Mouse (Mus musculus): ENCODE measurements around the gene Cdc14b. TPM values are rescaled to one million over a fixed set of nuclear protein-coding genes. Genes with fewer than 3 reads are reported as not detected.
A peak's percentile ranks its signal among the peaks of the same experiment; 100 is the strongest.
"Not testable (repeated sequence)": the region's sequence is repeated elsewhere in the genome, so short reads cannot be mapped to it uniquely, and the experiment has no call there.

Gene Cdc14b
- total RNA-seq, 2 experiments from 2014 or later, result 0.51 to 1.2 TPM

DNA sequence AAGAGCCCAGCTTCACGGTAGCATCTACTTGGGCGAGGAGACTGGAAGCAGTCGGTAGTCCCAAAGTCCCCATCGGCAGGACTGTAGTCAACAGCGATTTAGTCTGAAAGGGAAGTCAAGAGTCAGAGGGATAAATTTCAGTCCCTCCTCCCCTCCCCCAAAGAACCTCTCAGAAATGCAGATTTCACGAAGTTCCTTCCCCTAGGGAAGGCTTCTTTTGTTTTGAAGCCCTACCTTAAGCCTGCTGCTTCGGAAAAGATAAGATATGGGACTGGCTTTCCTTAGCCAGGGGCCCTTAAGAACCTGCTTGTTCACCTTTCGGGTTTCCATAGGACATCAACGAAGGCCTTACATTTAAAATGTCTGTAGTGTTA lies 651 bp upstream of the Cdc14b start:
- no peak for ATAC-seq (replicated peaks; ENCODE audit: low FRiP score, poor library complexity, severe bottlenecking)

DNA sequence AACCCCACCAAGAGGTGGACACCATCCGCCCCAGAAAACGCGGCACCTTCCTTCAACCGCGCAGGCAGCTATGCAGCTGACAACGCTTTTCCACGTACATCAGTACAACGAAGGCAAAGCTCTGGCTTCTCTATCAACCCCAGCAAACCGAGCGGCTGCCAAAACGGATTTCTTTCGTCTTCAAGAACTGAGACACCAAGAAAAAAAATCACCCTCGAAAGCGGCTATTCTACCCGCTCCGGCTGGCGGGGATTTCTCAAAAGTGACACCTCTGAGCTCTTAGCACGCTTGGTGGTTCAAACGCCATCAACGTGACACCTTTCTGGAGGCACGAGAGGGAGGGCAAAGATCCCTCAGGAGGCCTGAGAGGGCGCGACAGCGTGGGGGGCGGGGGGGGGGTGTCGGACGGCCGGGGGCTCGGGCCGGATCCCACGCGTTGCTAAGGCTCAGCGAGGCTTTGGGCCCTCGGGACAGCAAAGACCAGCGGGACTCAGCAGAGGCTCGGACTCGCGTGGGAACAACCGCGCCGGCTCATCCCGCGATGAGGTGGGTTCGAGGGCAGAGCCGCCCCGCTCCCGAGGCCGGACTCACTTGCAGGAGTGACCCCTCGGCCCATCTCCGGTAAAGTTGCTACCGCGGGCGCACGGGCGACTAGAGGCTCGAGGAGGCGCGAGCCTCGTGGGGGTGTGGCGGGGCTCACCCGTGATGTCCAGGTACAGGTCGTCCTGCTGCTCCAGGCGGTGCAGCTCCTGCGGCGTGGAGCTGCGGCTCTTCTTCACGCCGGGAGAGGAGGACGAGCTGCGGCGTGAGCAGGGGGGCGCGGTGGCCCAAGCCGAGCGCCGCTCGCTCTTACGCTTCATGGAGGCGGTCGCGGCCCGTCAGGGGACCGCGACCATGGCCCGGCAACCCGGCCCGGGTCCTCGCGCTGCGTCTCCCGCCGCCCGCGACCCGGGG lies 922 bp downstream of the Cdc14b start:
- no peak for ATAC-seq (replicated peaks; ENCODE audit: low FRiP score, poor library complexity, severe bottlenecking)

DNA sequence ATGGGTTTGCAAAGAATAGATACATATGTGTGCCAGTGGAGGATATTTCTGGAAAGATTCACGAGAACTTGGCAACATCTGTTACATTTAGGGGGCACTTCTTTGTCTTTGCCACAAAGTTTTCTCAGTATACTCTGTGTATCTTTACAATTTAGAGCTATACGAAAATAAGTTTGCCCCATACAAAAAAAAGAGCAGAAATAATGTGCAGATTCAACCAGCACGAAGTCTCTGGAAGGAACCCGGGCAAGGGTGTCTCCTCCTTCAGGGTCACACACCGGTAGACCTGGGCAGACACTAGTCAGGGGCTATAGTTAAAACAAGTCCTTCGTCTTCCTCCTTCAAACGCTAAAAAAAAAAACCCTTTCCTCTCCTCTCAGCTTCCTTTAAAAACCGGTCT lies 1.7 kb downstream of the Cdc14b start:
- no peak for ATAC-seq (replicated peaks; ENCODE audit: low FRiP score, poor library complexity, severe bottlenecking)

DNA sequence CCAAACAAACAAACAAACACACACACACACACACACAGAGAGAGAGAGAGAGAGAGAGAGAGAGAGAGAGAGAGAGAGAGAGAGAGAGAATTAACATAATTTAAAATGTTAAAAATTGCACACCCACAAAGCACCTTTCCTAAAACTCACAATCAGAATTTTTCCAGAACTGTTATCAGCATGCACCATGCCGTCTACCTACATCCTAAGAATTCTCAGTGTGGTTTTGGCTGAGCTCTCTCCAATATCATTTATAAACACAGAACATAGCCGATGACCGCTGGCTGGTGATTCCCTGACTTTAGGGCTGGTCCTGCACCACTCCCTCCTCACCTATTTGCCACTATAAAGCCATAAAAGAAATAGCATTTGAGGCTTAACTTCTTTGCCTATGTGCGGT lies 6.7 kb downstream of the Cdc14b start:
- no peak for ATAC-seq (replicated peaks; ENCODE audit: low FRiP score, poor library complexity, severe bottlenecking)

DNA sequence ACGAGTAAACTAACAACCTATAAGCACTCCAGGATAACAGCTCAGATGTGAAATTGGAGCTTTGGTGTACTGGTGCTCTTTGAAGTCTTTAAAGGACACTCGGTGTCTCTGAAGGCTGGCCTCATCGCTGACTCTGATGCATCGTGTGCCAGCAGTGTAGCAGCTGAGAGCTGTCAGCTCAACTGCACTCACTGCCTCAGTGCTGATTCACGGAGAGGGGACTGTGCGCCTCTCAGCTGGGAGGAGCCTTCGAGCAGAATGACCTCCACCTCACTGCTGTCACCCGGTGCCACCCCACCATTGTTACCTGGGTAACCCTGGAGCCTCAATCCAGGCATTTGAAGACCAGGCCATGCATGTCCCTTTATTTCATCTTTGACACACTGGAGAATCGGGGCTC lies 7.9 kb downstream of the Cdc14b start:
- ATAC-seq (replicated peaks; ENCODE audit: low FRiP score, poor library complexity, severe bottlenecking), result no peak

DNA sequence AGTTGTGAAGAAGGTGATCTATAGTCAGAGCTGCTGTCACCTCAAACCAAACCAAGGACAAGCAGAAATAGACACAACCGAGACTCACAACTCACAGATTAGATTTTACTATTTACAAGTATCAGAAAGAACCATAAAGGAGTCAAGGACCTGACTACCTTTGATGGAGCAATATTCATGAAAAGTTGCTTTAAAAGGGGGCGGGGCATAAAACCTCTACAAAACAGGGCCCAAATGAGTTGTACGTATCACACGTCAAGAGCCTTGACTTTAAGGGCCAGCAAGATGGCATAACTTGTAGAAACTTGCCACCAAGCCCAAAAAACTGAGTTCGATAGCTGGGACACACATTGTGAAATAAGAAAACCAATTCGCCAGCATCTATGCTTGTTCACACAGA lies 10.5 kb downstream of the Cdc14b start:
- ATAC-seq (replicated peaks; ENCODE audit: low FRiP score, poor library complexity, severe bottlenecking), result no peak

DNA sequence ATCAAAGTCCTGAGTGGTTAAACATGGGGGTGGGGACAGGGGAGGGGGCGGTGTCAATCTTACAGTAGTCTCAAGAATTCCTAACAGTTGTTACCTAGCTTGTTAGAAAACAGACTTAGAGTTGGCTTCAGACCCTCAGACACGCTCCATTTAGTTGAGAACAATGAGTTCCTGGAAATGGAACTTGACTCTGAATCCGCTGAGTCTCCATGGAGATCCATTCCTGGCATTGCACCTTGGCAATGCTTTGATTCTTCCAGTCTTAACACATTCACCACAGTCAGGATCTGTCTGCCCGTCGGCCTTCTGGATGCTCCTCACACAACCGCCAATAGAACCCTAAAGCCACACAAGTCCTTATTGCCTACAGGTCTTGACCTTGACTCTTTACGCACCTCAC lies 15.2 kb downstream of the Cdc14b start:
- no peak for ATAC-seq (replicated peaks; ENCODE audit: low FRiP score, poor library complexity, severe bottlenecking)

DNA sequence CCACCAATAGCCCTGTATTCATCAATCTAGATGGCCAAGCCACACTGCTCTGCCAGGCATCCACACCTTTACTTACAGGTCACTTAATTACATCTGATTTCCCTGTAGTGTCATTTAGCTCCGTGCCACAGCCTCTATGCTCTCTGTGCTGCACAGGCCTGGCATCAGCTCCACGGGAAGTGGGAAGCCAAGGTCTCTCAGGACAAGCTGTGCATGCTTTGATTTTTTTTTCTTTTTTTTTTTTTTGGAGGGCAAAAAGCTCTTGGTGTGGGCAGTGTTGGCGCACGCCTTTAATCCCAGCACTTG lies 16.6 kb downstream of the Cdc14b start:
- ATAC-seq (replicated peaks; ENCODE audit: low FRiP score, poor library complexity, severe bottlenecking), result no peak

DNA sequence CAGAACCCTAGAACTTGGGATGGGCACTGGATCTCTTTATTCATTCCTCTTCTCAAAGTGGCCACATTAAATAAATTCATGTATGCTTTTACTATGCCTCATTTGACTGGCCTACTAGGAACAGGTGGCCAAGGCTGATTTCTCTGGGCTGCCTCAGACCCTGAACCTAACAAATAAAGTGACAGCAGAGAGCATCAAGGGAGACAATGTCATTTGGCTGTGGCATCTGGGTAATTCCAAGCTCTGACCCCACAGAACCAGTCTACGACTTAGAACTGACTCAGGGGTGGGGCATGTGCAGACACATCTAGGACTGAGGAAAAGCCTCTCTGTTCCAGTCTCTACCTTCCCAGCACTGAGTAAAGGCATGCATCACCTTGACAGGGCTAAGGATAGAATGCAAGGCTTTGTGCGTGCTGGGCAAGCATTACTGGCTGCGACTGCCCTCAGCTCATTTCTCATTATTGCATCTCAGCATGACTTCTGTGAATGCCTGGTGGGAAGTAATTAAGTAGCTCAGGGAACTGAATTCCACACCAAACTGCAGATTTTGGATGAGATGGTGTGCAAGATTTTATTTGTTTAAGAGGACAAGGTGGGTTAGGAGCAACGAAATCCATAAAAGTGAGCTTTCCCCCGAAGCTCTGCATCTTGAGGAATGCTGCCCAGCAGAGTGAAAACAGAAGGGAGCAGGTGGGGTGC lies 17.1 kb downstream of the Cdc14b start:
- no peak for ATAC-seq (replicated peaks; ENCODE audit: low FRiP score, poor library complexity, severe bottlenecking)

DNA sequence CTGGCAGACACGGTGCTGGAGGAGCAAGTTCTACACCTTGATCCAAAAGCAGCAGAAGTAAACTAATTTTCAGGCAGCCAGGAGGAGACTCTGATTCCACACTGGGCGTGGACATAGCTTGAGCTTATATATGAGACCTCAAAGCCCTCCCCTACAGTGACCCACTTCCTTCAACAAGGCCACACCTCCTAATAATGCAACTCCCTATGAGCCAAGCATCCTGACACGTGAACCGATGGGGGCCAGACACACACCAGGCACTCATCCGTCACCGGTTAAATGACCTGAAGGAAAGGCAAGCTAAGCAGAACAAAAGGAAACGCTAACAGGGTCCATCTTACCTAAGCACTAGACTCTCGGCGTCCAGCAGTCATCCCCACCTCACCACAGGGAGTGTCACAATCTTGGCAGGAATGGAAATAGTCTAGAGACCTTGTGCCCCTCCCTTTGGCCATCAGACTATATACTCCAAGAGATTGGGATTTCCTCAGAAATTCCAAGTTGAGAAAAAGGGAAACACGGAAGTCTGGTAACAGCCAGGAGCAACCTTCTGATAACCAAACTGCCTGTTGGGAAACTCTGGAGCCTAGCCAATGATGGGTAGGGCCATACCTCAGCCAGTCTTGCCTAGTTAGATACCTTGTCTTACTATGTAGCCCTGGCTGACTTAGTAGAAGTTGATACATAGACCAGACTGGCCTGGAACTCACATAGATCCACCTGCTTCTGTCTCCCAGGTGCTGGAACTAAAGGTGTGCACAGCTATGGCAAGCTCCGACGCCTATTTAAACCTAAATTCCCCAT lies 17.9 kb downstream of the Cdc14b start:
- ATAC-seq (replicated peaks; ENCODE audit: low FRiP score, poor library complexity, severe bottlenecking), result no peak

DNA sequence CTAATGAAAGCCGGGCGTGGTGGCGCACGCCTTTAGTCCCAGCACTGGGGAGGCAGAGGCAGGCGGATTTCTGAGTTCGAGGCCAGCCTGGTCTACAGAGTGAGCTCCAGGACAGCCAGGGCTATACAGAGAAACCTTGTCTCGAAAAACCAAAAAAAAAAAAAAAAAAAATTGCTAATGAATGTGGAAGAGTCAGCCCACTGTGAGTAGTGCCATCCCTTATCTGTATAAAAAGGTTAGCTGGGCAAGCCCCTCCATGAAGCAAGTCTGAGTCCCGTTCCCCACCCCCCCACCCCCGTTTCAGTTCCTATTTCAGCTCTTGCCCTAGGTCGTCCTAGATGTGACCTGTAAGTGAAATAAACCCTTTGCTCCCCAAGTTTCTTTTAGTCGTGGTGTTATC lies 20.9 kb downstream of the Cdc14b start:
- ATAC-seq (replicated peaks; ENCODE audit: low FRiP score, poor library complexity, severe bottlenecking), result not testable (repeated sequence)

DNA sequence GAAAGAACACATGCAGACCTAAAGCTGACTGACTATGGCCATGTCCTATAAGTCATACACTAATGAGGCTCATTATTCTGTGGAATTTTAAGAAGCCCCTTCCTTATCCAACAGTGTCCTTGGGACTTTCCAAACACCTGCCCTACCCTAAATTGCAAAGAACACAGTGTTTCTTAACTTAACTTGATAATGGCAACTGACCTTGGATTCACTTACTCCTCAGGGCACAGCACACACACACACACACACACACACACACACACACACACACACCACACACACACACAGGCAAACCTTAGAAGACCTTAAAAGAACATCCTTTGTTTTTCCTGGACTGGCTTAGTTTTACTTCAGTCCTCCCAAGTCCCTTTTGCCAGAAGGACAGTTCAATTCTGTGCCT lies 21.4 kb downstream of the Cdc14b start:
- ATAC-seq (replicated peaks; ENCODE audit: low FRiP score, poor library complexity, severe bottlenecking), result no peak

DNA sequence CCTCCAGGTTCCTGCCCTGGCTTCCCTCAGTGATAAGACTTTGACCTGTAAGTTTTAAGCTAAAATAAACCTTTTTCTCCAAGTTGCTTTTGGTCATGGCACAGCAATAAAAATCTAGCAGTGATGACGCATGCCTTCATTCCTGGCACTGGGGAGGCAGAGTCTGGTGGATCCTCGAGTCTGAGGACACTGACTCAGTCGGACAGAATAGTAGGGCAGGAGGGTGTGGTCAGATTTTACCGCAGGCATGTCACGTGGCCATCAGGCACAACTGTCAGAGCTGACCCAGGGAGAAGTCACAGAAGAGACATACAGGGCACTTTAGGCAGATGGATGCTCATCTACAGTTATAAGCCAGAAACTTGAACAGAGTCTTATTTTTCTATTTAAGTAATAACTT lies 22.9 kb downstream of the Cdc14b start:
- ATAC-seq (replicated peaks; ENCODE audit: low FRiP score, poor library complexity, severe bottlenecking), result no peak

DNA sequence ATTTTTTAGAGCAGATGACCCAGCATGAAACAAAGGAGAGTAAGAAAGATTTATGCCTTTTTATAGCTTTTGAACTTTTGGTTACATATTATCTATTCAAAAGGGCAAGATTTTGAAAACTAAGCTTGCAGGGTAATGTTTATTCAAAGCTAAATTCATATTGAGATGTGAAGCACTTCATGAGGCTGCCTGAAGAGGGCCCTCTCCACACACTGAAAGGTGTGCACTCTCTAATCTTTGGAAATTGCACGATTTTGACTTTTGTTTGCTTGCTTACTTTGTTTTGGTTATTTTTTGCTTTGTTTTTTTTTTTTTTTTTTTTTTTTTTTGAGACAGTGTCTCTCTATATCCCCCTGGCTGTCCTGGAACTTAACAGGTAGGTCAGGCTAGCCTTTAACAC lies 24.7 kb downstream of the Cdc14b start:
- ATAC-seq (replicated peaks; ENCODE audit: low FRiP score, poor library complexity, severe bottlenecking), result no peak

DNA sequence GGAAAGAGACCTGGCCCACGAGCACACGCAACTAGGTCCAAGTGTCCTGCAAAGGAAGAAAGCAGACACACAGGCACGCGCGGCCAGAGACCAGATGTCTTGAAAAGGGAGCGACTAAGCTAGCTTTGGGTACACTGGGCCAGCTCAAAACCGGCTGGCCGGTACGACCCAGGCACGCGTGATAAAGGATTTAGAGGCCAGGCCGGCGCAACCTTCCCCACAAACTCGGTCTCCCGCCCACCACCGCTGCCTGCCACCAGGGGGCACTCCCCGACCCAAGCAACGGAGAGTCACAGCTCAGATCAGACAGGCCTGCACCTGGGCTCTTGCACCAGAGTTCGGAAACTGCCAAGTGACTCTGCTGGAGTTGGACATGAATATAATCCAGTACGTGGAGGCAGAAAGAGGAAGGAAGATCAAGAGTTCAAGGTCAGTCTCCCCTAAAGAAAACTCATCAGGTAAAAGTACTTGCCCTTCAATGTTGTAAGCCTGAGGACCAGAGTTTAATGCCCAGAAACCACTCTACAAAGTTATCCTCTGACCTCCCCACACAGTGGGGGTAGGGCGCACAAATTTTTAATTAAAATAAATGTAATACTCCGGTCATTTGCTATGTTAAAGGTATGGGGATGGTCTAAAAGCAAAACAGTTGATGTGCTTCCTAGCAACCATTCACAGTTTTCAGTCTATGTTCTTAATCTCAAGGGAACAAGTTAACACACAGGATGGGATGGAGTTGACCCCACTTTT lies 26.1 kb downstream of the Cdc14b start:
- peak; percentile 98 for ATAC-seq (replicated peaks; ENCODE audit: low FRiP score, poor library complexity, severe bottlenecking)

DNA sequence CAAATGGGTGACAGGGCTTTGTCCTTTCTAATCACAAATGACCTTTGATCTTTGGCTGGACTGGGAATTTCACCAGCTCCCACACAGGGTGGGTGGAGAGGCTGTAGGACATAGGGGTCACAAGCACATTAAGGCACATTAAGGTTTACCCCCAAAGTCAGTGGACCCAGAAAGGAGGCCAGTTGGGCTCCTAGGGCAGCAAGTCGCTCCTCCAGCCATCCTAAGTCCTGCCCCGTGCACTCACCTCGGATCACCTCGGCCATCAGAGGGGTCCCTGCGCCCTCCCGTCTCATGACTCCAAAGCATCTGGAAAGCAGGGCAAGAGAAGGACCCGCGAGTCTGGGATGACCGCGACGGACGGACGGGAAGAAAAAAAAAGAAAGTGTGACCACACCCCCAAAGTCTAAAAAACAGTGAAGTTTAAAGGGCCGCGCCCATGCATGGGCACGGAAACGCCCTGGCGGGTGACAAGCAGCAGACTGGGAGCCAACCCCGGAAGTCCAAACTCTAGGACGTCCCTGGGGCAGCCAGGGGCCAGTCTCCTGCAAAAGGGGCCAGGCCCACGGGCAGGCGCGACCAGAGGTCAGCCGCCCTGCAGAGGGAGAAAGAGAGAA lies 26.8 kb downstream of the Cdc14b start:
- ATAC-seq (replicated peaks; ENCODE audit: low FRiP score, poor library complexity, severe bottlenecking), result peak; percentile 82

DNA sequence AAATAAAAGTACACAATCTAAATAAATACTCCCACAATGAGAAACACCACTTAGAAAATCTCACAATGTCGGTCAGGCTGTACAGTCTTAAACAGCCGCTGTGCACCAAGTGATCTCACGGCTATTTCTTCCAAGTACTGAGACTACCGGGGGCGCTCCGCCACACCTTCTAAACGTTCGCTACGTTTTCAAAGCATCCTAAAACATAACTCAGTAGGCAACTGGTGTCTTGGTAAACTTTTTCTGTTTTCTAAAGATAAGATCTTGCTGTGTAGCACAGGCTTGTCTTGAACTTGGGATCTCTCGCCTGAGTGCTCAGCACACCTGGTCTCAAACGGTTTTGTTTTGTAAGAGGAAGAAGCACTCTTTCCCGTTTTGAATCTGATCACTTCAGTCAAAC lies 29.0 kb downstream of the Cdc14b start:
- no peak for ATAC-seq (replicated peaks; ENCODE audit: low FRiP score, poor library complexity, severe bottlenecking)

DNA sequence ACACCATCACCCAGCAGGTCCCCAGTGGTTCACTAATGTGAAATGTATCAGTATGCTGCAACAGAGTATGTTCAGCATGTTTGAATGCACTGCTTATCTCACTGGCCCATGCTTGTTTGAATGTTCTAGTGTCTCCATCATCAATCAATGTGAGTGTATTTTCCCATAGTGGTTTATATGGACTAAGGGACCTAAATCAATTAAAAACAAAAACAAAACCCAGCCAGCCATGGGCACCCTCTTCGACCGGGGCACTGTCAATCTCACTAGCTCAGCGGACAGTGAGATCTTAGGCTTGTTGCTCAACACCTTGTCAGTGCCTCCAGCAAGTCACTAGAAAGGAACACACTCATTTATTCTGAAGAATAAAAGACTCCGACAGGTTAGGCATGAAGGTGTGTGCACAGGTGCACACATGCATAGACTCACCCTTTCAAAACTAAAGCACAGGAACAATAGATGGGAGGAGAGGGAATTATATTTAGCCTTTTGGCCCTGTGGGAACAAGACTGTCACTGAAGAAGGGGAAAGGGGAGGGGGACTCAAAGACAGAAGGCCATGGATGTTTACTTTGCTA lies 30.3 kb downstream of the Cdc14b start:
- ATAC-seq (replicated peaks; ENCODE audit: low FRiP score, poor library complexity, severe bottlenecking), result no peak

DNA sequence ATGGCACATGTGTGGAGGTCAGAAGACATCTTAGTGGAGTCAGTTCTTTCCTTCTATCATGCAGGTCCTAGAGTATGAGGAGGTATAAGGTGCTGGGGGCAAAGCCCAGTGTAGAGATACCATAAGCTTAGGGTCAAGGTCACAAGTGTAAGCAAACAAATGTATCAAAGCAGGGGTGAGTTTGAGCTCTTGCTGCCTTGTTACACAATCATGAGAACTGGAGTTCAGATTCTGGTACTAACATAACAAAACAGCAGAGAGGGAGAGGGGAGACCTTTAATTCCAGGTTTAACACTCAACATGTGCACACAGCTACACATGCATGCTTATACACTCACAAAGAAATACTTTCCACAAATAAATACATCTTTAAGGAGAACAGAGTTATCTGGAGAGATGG lies 32.4 kb downstream of the Cdc14b start:
- ATAC-seq (replicated peaks; ENCODE audit: low FRiP score, poor library complexity, severe bottlenecking), result no peak

Measured in erythroblast, adult 5-6 weeks (primary cell).